Mouse (Mus musculus) heart, embryonic 12.5 days (tissue): ENCODE measurements around the gene Iqsec1. TPM values are rescaled to one million over a fixed set of nuclear protein-coding genes. Genes with fewer than 3 reads are reported as not detected.
A peak's percentile ranks its signal among the peaks of the same experiment; 100 is the strongest.

Source experiments
- ATAC-seq: fragments of 200-750 bp; cut with Nextera tagmentation; 2 replicates; pipeline ENCODE4 v1.8.0; 2017; ENCODE audit warnings: moderate TSS enrichment, moderate library complexity; ENCODE audit not compliant: insufficient number of reproducible peaks, low FRiP score
- H3K27ac ChIP-seq: fragments of 300-500 bp; sonication (generic); 2 replicates; pipeline ENCODE4 v1.5.1; 2016; ENCODE audit warnings: mild to moderate bottlenecking, moderate library complexity; ENCODE audit not compliant: poor library complexity, severe bottlenecking
- H3K27me3 ChIP-seq: fragments of 300-500 bp; sonication (generic); replicated peaks from 2 replicates; pipeline ENCODE4 v1.6.1; 2016; ENCODE audit warnings: mild to moderate bottlenecking, moderate library complexity
- H3K36me3 ChIP-seq: fragments of 300-500 bp; sonication (generic); 2 replicates; pipeline ENCODE4 v1.6.1; 2016; ENCODE audit warnings: mild to moderate bottlenecking, moderate library complexity
- H3K4me1 ChIP-seq: fragments of 300-500 bp; sonication (generic); replicated peaks from 2 replicates; pipeline ENCODE4 v1.6.1; 2016; ENCODE audit warnings: mild to moderate bottlenecking
- H3K4me2 ChIP-seq: fragments of 300-500 bp; sonication (generic); 2 replicates; pipeline ENCODE4 v1.6.1; 2016; ENCODE audit warnings: mild to moderate bottlenecking, moderate library complexity
- H3K4me3 ChIP-seq: fragments of 300-500 bp; sonication (generic); 2 replicates; pipeline ENCODE4 v1.5.1; 2016; ENCODE audit warnings: mild to moderate bottlenecking
- H3K9ac ChIP-seq: fragments of 300-500 bp; sonication (generic); 2 replicates; pipeline ENCODE4 v1.6.1; 2016; ENCODE audit warnings: mild to moderate bottlenecking, moderate library complexity
- H3K9me3 ChIP-seq: fragments of 300-500 bp; sonication (generic); replicated peaks from 2 replicates; pipeline ENCODE4 v1.6.1; 2016; ENCODE audit warnings: mild to moderate bottlenecking, moderate library complexity
- WGBS: fragments of 180-500 bp; shearing (Covaris S2); methylation state at CpG from one replicate; pipeline ENCODE4 v1.1.7; 2016; 5-methylcytosine and 5-hydroxymethylcytosine counted together
- polyA plus RNA-seq: library from polyadenylated mRNA; unstranded; fragments of >200 nt; fragmentation: Nextera tagmentation; extraction: Ambion mirVana; gene quantifications from 2 replicates; pipeline ENCODE4 v1.2.1, GENCODE M21; 2016

Iqsec1 gene
- polyA plus RNA-seq, 1 experiment from 2014 or later: 20.8 TPM

DNA sequence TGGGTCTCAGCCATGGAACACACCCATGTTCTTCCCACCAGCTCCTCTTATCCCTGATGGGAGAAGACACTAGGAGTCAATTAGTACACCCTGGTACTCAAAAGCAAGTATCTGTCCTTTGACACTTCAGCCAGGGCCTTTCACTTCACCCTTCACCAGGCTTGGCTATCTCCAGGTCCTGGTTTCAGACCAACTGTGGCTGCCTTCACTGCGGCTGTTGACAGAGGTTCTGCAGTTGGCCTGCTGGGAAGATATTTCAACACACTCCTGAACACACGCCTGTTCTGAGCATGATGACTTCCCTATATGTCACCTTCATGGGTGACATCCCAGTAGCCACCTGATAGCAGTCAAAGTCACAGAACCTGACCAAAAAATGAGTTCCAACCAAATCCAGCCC lies 234.4 kb downstream of the Iqsec1 start:
- no peak overlapping the region for H3K4me2 ChIP-seq
- peaks cover 69% of the 10 kb centered on the region for H3K4me1 ChIP-seq
- ATAC-seq: no peak
- no peaks in the 10 kb centered on the region for H3K36me3 ChIP-seq
- no peak overlapping the region for H3K9ac ChIP-seq
- no peak overlapping the region for H3K4me3 ChIP-seq
- 79% methylated on average over 2 of the region's 2 CpGs for WGBS
- H3K27me3 ChIP-seq: no peaks in the 10 kb centered on the region
- no peaks in the 10 kb centered on the region for H3K9me3 ChIP-seq
- H3K27ac ChIP-seq: no peak overlapping the region

DNA sequence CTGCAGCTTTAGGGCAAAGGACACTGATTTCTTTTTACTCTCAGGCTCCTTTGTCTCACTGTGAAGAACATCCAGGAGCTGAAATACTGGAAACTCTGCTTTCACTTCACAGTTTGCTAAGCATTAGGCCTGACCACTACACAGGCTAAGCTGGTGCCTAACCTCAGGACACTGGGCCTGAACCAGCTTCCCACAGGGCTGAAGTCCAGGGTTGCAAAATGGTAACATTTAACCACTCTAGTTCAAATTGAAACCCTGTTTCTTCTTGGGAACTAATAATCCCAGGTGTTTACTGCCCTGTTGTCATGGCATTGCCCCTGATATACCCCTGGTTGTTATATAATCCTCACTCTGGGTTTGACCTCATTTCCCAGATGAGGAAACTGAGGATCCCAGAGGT lies 234.8 kb downstream of the Iqsec1 start:
- H3K27ac ChIP-seq: no peak overlapping the region
- ATAC-seq: no peak
- H3K4me2 ChIP-seq: no peak overlapping the region
- H3K9me3 ChIP-seq: no peaks in the 10 kb centered on the region
- H3K9ac ChIP-seq: no peak overlapping the region
- H3K36me3 ChIP-seq: no peaks in the 10 kb centered on the region
- H3K27me3 ChIP-seq: no peaks in the 10 kb centered on the region
- no peak overlapping the region for H3K4me3 ChIP-seq
- H3K4me1 ChIP-seq: peaks cover 69% of the 10 kb centered on the region

DNA sequence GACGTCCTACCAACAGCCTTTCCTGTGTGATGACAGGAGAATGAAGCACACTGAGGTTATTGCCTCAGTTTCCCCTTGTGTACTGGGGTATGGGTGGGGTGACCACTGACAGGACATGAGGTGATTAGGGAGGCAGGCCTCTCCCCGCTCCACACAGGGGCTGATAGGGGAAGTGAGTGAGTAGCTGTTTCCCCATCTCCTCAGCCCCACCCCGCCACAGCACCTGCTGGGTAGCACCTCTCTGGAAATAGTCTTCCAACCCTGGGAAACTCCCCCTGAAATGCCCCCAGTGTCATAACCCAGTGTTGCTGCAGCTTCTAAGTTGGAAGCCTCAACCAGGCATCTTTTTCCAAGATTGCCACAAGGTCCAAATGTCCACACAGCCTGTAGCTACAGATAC lies 236.9 kb downstream of the Iqsec1 start:
- Histone ChIP-seq H3K4me3 (no peak overlapping the region), H3K36me3 (no peaks in the 10 kb centered on the region), H3K27me3 (no peaks in the 10 kb centered on the region), H3K27ac (no peak overlapping the region), H3K9ac (no peak overlapping the region), H3K4me2 (no peak overlapping the region), H3K9me3 (no peaks in the 10 kb centered on the region), H3K4me1 (peaks cover 67% of the 10 kb centered on the region)
- no peak for ATAC-seq
- 70% methylated on average over 3 of the region's 3 CpGs for WGBS

GRCm38 (mm10) chr6:90750091-90750490 lies 238.4 kb downstream of the Iqsec1 start:
- peak overlapping the region; percentile 46; the same call in 1 of the 2 replicates for H3K27ac ChIP-seq
- peak; percentile 58 for ATAC-seq
- H3K9ac ChIP-seq: no peak overlapping the region
- no peak overlapping the region for H3K4me2 ChIP-seq
- H3K27me3 ChIP-seq: no peaks in the 10 kb centered on the region
- H3K4me3 ChIP-seq: no peak overlapping the region
- no peaks in the 10 kb centered on the region for H3K36me3 ChIP-seq
- H3K9me3 ChIP-seq: no peaks in the 10 kb centered on the region
- H3K4me1 ChIP-seq: peaks cover 72% of the 10 kb centered on the region
- 13% methylated on average over 2 of the region's 2 CpGs for WGBS

- H3K4me2 ChIP-seq: no peak overlapping the region
- H3K27ac ChIP-seq: 0 out of 2 replicates have a peak overlapping the region, but pooled peaks have one; percentile 0
- H3K27me3 ChIP-seq: no peaks in the 10 kb centered on the region
- H3K4me3 ChIP-seq: no peak overlapping the region
- no peak for ATAC-seq
- no peak overlapping the region for H3K9ac ChIP-seq
- 67% methylated on average over 4 of the region's 4 CpGs for WGBS
- H3K36me3 ChIP-seq: no peaks in the 10 kb centered on the region
- peaks cover 66% of the 10 kb centered on the region for H3K4me1 ChIP-seq
- no peaks in the 10 kb centered on the region for H3K9me3 ChIP-seq
Measured at GRCm38 (mm10) chr6:90749414-90749937, 239.0 kb downstream of the Iqsec1 start.

DNA sequence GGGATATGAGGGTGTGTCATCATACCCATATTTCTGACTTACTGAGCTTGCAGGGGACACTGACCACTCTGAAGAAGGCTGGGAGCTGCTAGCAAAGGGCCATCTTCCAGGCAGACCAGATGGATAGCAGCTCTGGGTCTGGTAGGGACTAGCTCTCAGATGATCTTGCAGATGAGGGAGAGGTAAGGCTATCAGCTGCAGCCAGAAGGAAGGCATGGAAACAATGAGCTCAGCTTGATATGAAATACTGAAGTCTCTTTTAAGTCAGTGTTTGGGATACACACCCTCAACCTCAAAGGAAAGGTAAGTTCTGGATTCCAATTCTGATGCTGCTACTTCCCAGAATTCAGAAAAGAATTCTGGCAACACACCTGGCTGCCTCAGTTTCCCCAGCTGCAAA lies 239.5 kb downstream of the Iqsec1 start:
- no peak overlapping the region for H3K4me2 ChIP-seq
- H3K36me3 ChIP-seq: no peaks in the 10 kb centered on the region
- no peak overlapping the region for H3K27ac ChIP-seq
- no peaks in the 10 kb centered on the region for H3K27me3 ChIP-seq
- H3K9me3 ChIP-seq: no peaks in the 10 kb centered on the region
- H3K4me3 ChIP-seq: no peak overlapping the region
- no peak for ATAC-seq
- H3K4me1 ChIP-seq: peaks cover 65% of the 10 kb centered on the region
- no peak overlapping the region for H3K9ac ChIP-seq

DNA sequence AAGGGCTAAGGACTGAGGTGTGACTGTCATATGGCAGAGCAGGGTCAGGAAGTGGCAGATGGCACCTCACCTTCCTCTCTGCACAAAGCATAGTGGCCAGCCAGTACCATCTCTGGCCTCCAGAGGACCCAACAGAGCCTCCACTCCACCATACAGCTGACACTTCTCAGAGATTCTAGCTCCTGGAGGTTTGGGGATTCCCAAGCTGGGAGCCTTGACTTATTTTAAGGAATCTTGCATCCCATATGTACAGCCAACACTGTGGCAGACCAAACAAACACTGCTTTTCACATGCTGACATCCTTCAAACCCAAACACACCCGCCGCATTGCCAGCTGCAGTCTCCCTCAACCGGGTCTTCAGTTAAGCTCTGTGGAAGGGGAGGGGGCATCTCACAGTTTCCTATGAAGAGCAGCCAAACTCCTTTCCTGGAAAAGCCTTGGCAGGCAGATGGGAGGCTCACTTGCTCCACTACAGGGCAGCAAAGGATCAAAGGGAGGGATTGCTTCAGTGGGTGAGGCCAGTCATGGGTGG lies 242.1 kb downstream of the Iqsec1 start:
- no peak overlapping the region for H3K4me3 ChIP-seq
- no peaks in the 10 kb centered on the region for H3K36me3 ChIP-seq
- 60% methylated on average over 3 of the region's 3 CpGs for WGBS
- peaks cover 62% of the 10 kb centered on the region for H3K4me1 ChIP-seq
- no peaks in the 10 kb centered on the region for H3K9me3 ChIP-seq
- no peak overlapping the region for H3K27ac ChIP-seq
- 0 out of 2 replicates have a peak, but pooled peaks have one; percentile 11 for ATAC-seq
- H3K4me2 ChIP-seq: no peak overlapping the region
- no peaks in the 10 kb centered on the region for H3K27me3 ChIP-seq
- H3K9ac ChIP-seq: no peak overlapping the region

DNA sequence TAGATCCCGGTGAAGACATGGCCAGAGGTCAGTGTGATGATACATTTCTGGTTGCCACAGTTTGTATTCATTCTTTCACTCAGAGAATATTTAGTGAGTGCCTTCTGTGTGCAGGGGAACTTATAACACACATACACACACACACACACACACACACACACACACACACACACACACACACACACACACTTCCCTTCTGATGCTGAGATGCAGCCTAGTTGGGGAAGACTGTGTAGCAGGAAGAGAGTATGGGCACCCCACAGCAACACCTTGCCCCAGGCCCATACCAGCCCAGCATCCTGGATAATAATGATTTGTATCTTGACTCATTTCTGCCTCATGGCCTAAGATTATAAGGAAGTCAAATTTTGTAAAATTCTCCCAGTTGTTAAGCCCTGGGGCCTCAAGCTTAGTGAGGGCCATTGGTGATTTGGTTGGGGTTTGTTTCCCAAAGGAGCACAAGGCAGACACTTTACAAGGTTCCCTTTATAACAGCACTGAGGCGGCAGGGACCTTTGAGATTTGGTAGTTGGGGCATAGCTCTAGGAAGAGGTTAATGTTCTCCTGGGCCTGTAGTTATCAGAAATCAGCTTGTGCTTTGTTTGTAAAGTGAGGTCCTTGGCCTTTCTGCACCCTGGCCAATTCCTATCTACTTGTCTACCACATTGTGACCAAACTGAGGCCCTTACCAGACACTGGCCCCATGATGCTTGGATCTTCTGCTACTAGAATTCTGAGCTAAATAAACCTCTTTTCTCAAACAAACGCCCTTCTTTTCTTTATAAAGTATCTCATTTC lies 242.9 kb downstream of the Iqsec1 start:
- H3K36me3 ChIP-seq: no peaks in the 10 kb centered on the region
- 60% methylated on average over 3 of the region's 3 CpGs for WGBS
- ATAC-seq: no peak
- no peak overlapping the region for H3K4me3 ChIP-seq
- H3K27ac ChIP-seq: no peak overlapping the region
- H3K4me1 ChIP-seq: peaks cover 60% of the 10 kb centered on the region
- no peaks in the 10 kb centered on the region for H3K9me3 ChIP-seq
- no peaks in the 10 kb centered on the region for H3K27me3 ChIP-seq
- no peak overlapping the region for H3K9ac ChIP-seq
- H3K4me2 ChIP-seq: no peak overlapping the region

- H3K9ac ChIP-seq: no peak overlapping the region
- H3K4me2 ChIP-seq: no peak overlapping the region
- WGBS: 63% methylated on average over 1 of the region's 1 CpGs
- no peak for ATAC-seq
- H3K4me1 ChIP-seq: peaks cover 51% of the 10 kb centered on the region
- H3K9me3 ChIP-seq: no peaks in the 10 kb centered on the region
- no peaks in the 10 kb centered on the region for H3K36me3 ChIP-seq
- no peak overlapping the region for H3K27ac ChIP-seq
- no peaks in the 10 kb centered on the region for H3K27me3 ChIP-seq
- no peak overlapping the region for H3K4me3 ChIP-seq
Measured at GRCm38 (mm10) chr6:90742453-90742852, 246.0 kb downstream of the Iqsec1 start.

GRCm38 (mm10) chr6:90741717-90742116 lies 246.8 kb downstream of the Iqsec1 start:
- Histone ChIP-seq H3K4me3 (no peak overlapping the region), H3K27ac (no peak overlapping the region), H3K4me1 (peaks cover 50% of the 10 kb centered on the region), H3K36me3 (no peaks in the 10 kb centered on the region), H3K27me3 (no peaks in the 10 kb centered on the region), H3K9ac (no peak overlapping the region), H3K9me3 (no peaks in the 10 kb centered on the region), H3K4me2 (no peak overlapping the region)
- WGBS: 79% methylated on average over 5 of the region's 5 CpGs
- ATAC-seq: no peak

GRCm38 (mm10) chr6:90741056-90741420 lies 247.4 kb downstream of the Iqsec1 start:
- Histone ChIP-seq H3K4me3 (no peak overlapping the region), H3K4me2 (no peak overlapping the region), H3K9ac (no peak overlapping the region), H3K27ac (0 out of 2 replicates have a peak overlapping the region, but pooled peaks have one; percentile 44), H3K27me3 (no peaks in the 10 kb centered on the region), H3K36me3 (no peaks in the 10 kb centered on the region), H3K4me1 (peaks cover 45% of the 10 kb centered on the region), H3K9me3 (no peaks in the 10 kb centered on the region)
- ATAC-seq: no peak
- WGBS: 60% methylated on average over 4 of the region's 4 CpGs
